Mouse (Mus musculus): Measurements from ENCODE around the gene Hcar2. TPM values are rescaled to one million over a fixed set of nuclear protein-coding genes. Genes with fewer than 3 reads are reported as not detected.

The Hcar2 gene
- total RNA-seq, 1 experiment = not detected

GRCm38 (mm10) chr5:123893520-123893919 is 28.2 kb upstream of the Hcar2 start:
- Histone ChIP-seq H3K9ac (ENCODE audit: insufficient read depth, low read depth, low read length, poor library complexity, severe bottlenecking) (no peak overlapping the region), H3K9me3 (ENCODE audit: control insufficient read depth, insufficient read depth, low read depth, low read length) (no peaks in the 10 kb centered on the region), H3K4me3 (ENCODE audit: insufficient read depth in 1 of 2, low read depth in 1 of 2, low read length in 2 of 2, poor library complexity in 1 of 2, severe bottlenecking in 1 of 2) (no peak overlapping the region), H3K27ac (ENCODE audit: insufficient read depth, low read depth, low read length, poor library complexity, severe bottlenecking) (no peak overlapping the region), H3K4me1 (ENCODE audit: control insufficient read depth in 2 of 2, insufficient read depth in 2 of 2, low read length in 2 of 2, poor library complexity in 1 of 2) (peaks cover 0 to 4% of the 10 kb centered on the region in 2 experiments; a peak in 1 of 4 replicates), H3K36me3 (ENCODE audit: control insufficient read depth, insufficient read depth, low read length, poor library complexity, severe bottlenecking) (no peaks in the 10 kb centered on the region)
- DNase-seq (ENCODE audit: low read depth, low spot score) = no peak
- TF ChIP-seq ZC3H11A (IDR thresholded peaks at IDR 0.05; ENCODE audit: borderline replicate concordance, low read depth, low read length) (no peak), ZNF384 (IDR thresholded peaks at IDR 0.05; ENCODE audit: low read depth, low read length) (no peak), HCFC1 (IDR thresholded peaks at IDR 0.05; ENCODE audit: borderline replicate concordance, insufficient read depth, low read length) (no peak), MAFK (IDR thresholded peaks at IDR 0.05; ENCODE audit: insufficient read depth, low read depth, low read length) (no peak), CHD2 (IDR thresholded peaks at IDR 0.05; ENCODE audit: low read depth, low read length) (no peak)
- in situ Hi-C loops (cut with MboI; ENCODE audit: low sequenced_read_pairs in 2 of 2, unreplicated experiment in 2 of 2) = no loop called here

GRCm38 (mm10) chr5:123891669-123892068 is 26.4 kb upstream of the Hcar2 start:
- Histone ChIP-seq H3K36me3 (ENCODE audit: control insufficient read depth, insufficient read depth, low read length, poor library complexity, severe bottlenecking) (no peaks in the 10 kb centered on the region), H3K27ac (ENCODE audit: insufficient read depth, low read depth, low read length, poor library complexity, severe bottlenecking) (no peak overlapping the region), H3K4me1 (ENCODE audit: control insufficient read depth in 2 of 2, insufficient read depth in 2 of 2, low read length in 2 of 2, poor library complexity in 1 of 2) (peaks cover 0 to 2% of the 10 kb centered on the region in 2 experiments; a peak in 1 of 4 replicates), H3K4me3 (ENCODE audit: insufficient read depth in 1 of 2, low read depth in 1 of 2, low read length in 2 of 2, poor library complexity in 1 of 2, severe bottlenecking in 1 of 2) (no peak overlapping the region), H3K9me3 (ENCODE audit: control insufficient read depth, insufficient read depth, low read depth, low read length) (no peaks in the 10 kb centered on the region), H3K9ac (ENCODE audit: insufficient read depth, low read depth, low read length, poor library complexity, severe bottlenecking) (no peak overlapping the region)
- no peak for DNase-seq (ENCODE audit: low read depth, low spot score)
- in situ Hi-C loops (cut with MboI; ENCODE audit: low sequenced_read_pairs in 2 of 2, unreplicated experiment in 2 of 2) = no loop called here
- TF ChIP-seq ZNF384 (IDR thresholded peaks at IDR 0.05; ENCODE audit: low read depth, low read length) (no peak), CHD2 (IDR thresholded peaks at IDR 0.05; ENCODE audit: low read depth, low read length) (peak; percentile 69), MAFK (IDR thresholded peaks at IDR 0.05; ENCODE audit: insufficient read depth, low read depth, low read length) (no peak), ZC3H11A (IDR thresholded peaks at IDR 0.05; ENCODE audit: borderline replicate concordance, low read depth, low read length) (no peak)

GRCm38 (mm10) chr5:123890987-123891386 is 25.7 kb upstream of the Hcar2 start:
- in situ Hi-C loops (cut with MboI; ENCODE audit: low sequenced_read_pairs in 2 of 2, unreplicated experiment in 2 of 2) = no loop called here
- DNase-seq (ENCODE audit: low read depth, low spot score) = no peak
- no peaks in the 10 kb centered on the region for H3K9me3 ChIP-seq (ENCODE audit: control insufficient read depth, insufficient read depth, low read depth, low read length)
- TF ChIP-seq CHD2 (IDR thresholded peaks at IDR 0.05; ENCODE audit: low read depth, low read length) (no peak), ZNF384 (IDR thresholded peaks at IDR 0.05; ENCODE audit: low read depth, low read length) (no peak), ZC3H11A (IDR thresholded peaks at IDR 0.05; ENCODE audit: borderline replicate concordance, low read depth, low read length) (no peak), HCFC1 (IDR thresholded peaks at IDR 0.05; ENCODE audit: borderline replicate concordance, insufficient read depth, low read length) (no peak), MAFK (IDR thresholded peaks at IDR 0.05; ENCODE audit: insufficient read depth, low read depth, low read length) (no peak)
- no peak overlapping the region for H3K4me3 ChIP-seq (ENCODE audit: insufficient read depth in 1 of 2, low read depth in 1 of 2, low read length in 2 of 2, poor library complexity in 1 of 2, severe bottlenecking in 1 of 2)
- peaks cover 0 to 2% of the 10 kb centered on the region in 2 experiments; a peak in 1 of 4 replicates for H3K4me1 ChIP-seq (ENCODE audit: control insufficient read depth in 2 of 2, insufficient read depth in 2 of 2, low read length in 2 of 2, poor library complexity in 1 of 2)
- no peak overlapping the region for H3K27ac ChIP-seq (ENCODE audit: insufficient read depth, low read depth, low read length, poor library complexity, severe bottlenecking)
- no peak overlapping the region for H3K9ac ChIP-seq (ENCODE audit: insufficient read depth, low read depth, low read length, poor library complexity, severe bottlenecking)
- H3K36me3 ChIP-seq (ENCODE audit: control insufficient read depth, insufficient read depth, low read length, poor library complexity, severe bottlenecking) = no peaks in the 10 kb centered on the region

GRCm38 (mm10) chr5:123890312-123890711 is 25.0 kb upstream of the Hcar2 start:
- no peak overlapping the region for H3K9ac ChIP-seq (ENCODE audit: insufficient read depth, low read depth, low read length, poor library complexity, severe bottlenecking)
- in situ Hi-C loops (cut with MboI; ENCODE audit: low sequenced_read_pairs in 2 of 2, unreplicated experiment in 2 of 2) = no loop called here
- TF ChIP-seq HCFC1 (IDR thresholded peaks at IDR 0.05; ENCODE audit: borderline replicate concordance, insufficient read depth, low read length) = no peak
- TF ChIP-seq MAFK (IDR thresholded peaks at IDR 0.05; ENCODE audit: insufficient read depth, low read depth, low read length) = no peak
- TF ChIP-seq ZNF384 (IDR thresholded peaks at IDR 0.05; ENCODE audit: low read depth, low read length) = no peak
- no peak for TF ChIP-seq CHD2 (IDR thresholded peaks at IDR 0.05; ENCODE audit: low read depth, low read length)
- no peak for TF ChIP-seq ZC3H11A (IDR thresholded peaks at IDR 0.05; ENCODE audit: borderline replicate concordance, low read depth, low read length)
- H3K4me1 ChIP-seq (ENCODE audit: control insufficient read depth in 2 of 2, insufficient read depth in 2 of 2, low read length in 2 of 2, poor library complexity in 1 of 2) = 0 out of 4 replicates have a peak, but pooled peaks cover 0 to 2% of the 10 kb centered on the region in 2 experiments
- DNase-seq (ENCODE audit: low read depth, low spot score) = no peak
- H3K27ac ChIP-seq (ENCODE audit: insufficient read depth, low read depth, low read length, poor library complexity, severe bottlenecking) = no peak overlapping the region
- no peak overlapping the region for H3K4me3 ChIP-seq (ENCODE audit: insufficient read depth in 1 of 2, low read depth in 1 of 2, low read length in 2 of 2, poor library complexity in 1 of 2, severe bottlenecking in 1 of 2)
- H3K9me3 ChIP-seq (ENCODE audit: control insufficient read depth, insufficient read depth, low read depth, low read length) = no peaks in the 10 kb centered on the region
- H3K36me3 ChIP-seq (ENCODE audit: control insufficient read depth, insufficient read depth, low read length, poor library complexity, severe bottlenecking) = no peaks in the 10 kb centered on the region

GRCm38 (mm10) chr5:123886365-123886764 is 21.1 kb upstream of the Hcar2 start:
- DNase-seq (ENCODE audit: low read depth, low spot score) = no peak
- no peaks in the 10 kb centered on the region for H3K36me3 ChIP-seq (ENCODE audit: control insufficient read depth, insufficient read depth, low read length, poor library complexity, severe bottlenecking)
- H3K27ac ChIP-seq (ENCODE audit: insufficient read depth, low read depth, low read length, poor library complexity, severe bottlenecking) = no peak overlapping the region
- H3K4me1 ChIP-seq (ENCODE audit: control insufficient read depth in 2 of 2, insufficient read depth in 2 of 2, low read length in 2 of 2, poor library complexity in 1 of 2) = no peaks in the 10 kb centered on the region
- in situ Hi-C loops (cut with MboI; ENCODE audit: low sequenced_read_pairs in 2 of 2, unreplicated experiment in 2 of 2) = no loop called here
- H3K9me3 ChIP-seq (ENCODE audit: control insufficient read depth, insufficient read depth, low read depth, low read length) = no peaks in the 10 kb centered on the region
- TF ChIP-seq MAFK (IDR thresholded peaks at IDR 0.05; ENCODE audit: insufficient read depth, low read depth, low read length) (no peak), ZC3H11A (IDR thresholded peaks at IDR 0.05; ENCODE audit: borderline replicate concordance, low read depth, low read length) (no peak), ZNF384 (IDR thresholded peaks at IDR 0.05; ENCODE audit: low read depth, low read length) (no peak), HCFC1 (IDR thresholded peaks at IDR 0.05; ENCODE audit: borderline replicate concordance, insufficient read depth, low read length) (no peak), CHD2 (IDR thresholded peaks at IDR 0.05; ENCODE audit: low read depth, low read length) (no peak)
- H3K4me3 ChIP-seq (ENCODE audit: insufficient read depth in 1 of 2, low read depth in 1 of 2, low read length in 2 of 2, poor library complexity in 1 of 2, severe bottlenecking in 1 of 2) = no peak overlapping the region
- H3K9ac ChIP-seq (ENCODE audit: insufficient read depth, low read depth, low read length, poor library complexity, severe bottlenecking) = no peak overlapping the region
